Mouse (Mus musculus) midbrain, postnatal 0 days (tissue): ENCODE measurements at regions not wholly inside any gene's neighbourhood (a gene's known extent, or its start where the extent isn't known, plus 50 kb on each side); places are given as distances from the start of the nearest gene placed in this dataset.

Experiments used
- ATAC-seq: fragments of 200-750 bp; cut with Nextera tagmentation; 2 replicates; pipeline ENCODE4 v1.8.0; 2017; ENCODE audit warnings: moderate number of reproducible peaks, mild to moderate bottlenecking, moderate TSS enrichment, moderate library complexity; ENCODE audit not compliant: low FRiP score
- DNase-seq: peaks from one replicate; pipeline ENCODE4 v3.0.0-alpha.2; 2015; ENCODE audit warnings: low spot score
- H3K27ac ChIP-seq: fragments of 300-500 bp; sonication (generic); 2 replicates; pipeline ENCODE4 v1.5.1; 2014; ENCODE audit warnings: low read depth, mild to moderate bottlenecking, low read length, mixed read lengths
- H3K27me3 ChIP-seq: fragments of 300-500 bp; sonication (generic); 2 replicates; pipeline ENCODE4 v1.6.1; 2014; ENCODE audit warnings: low read length, control low read depth, mixed read lengths; ENCODE audit not compliant: insufficient read depth
- H3K36me3 ChIP-seq: fragments of 300-500 bp; sonication (generic); 2 replicates; pipeline ENCODE4 v1.6.1; 2014; ENCODE audit warnings: low read length, control low read depth, mixed read lengths; ENCODE audit not compliant: insufficient read depth
- H3K4me1 ChIP-seq: fragments of 300-500 bp; sonication (generic); 2 replicates; pipeline ENCODE4 v1.6.1; 2014; ENCODE audit warnings: mild to moderate bottlenecking, control low read depth, antibody characterized with exemption, low read length, mixed read lengths; ENCODE audit not compliant: insufficient read depth
- H3K4me2 ChIP-seq: fragments of 300-500 bp; sonication (generic); 2 replicates; pipeline ENCODE4 v1.6.1; 2014; ENCODE audit warnings: low read depth, mild to moderate bottlenecking, low read length, mixed read lengths; ENCODE audit not compliant: poor library complexity, severe bottlenecking
- H3K4me3 ChIP-seq: fragments of 300-500 bp; sonication (generic); 2 replicates; pipeline ENCODE4 v1.5.1; 2014; ENCODE audit warnings: low read depth, mild to moderate bottlenecking, low read length, moderate library complexity
- H3K9ac ChIP-seq: fragments of 300-500 bp; sonication (generic); replicated peaks from 2 replicates; pipeline ENCODE4 v1.6.1; 2014; ENCODE audit warnings: mild to moderate bottlenecking, low read length, moderate library complexity, mixed read lengths; ENCODE audit not compliant: poor library complexity, severe bottlenecking
- H3K9me3 ChIP-seq: fragments of 300-500 bp; sonication (generic); 2 replicates; pipeline ENCODE4 v1.6.1; 2016; ENCODE audit warnings: low read length, control low read depth
- CTCF ChIP-seq: IDR thresholded peaks from 2 replicates; pipeline ENCODE4 v1.5.1; 2016; ENCODE audit warnings: antibody characterized with exemption, mild to moderate bottlenecking
- WGBS: fragments of 180-500 bp; shearing (Covaris S2); extraction: QIAGEN DNeasy Blood & Tissue Kit; methylation state at CpG from one replicate; pipeline ENCODE4 v1.1.7; 2014; 5-methylcytosine and 5-hydroxymethylcytosine counted together

GRCm38 (mm10) chr5:81969685-81970524 lies 950.0 kb downstream of the Adgrl3 start:
- Histone ChIP-seq H3K27ac (no peak overlapping the region), H3K9ac (no peak overlapping the region), H3K4me3 (peak overlapping the region; percentile 13; the same call in 1 of the 2 replicates), H3K9me3 (no peaks in the 10 kb centered on the region), H3K36me3 (no peaks in the 10 kb centered on the region), H3K4me1 (no peaks in the 10 kb centered on the region), H3K27me3 (no peaks in the 10 kb centered on the region), H3K4me2 (peak overlapping the region; percentile 25)
- TF ChIP-seq CTCF: no peak
- DNase-seq (no peak), ATAC-seq (0 out of 2 replicates have a peak, but pooled peaks have one; percentile 34)
- 41% methylated on average over 24 of the region's 24 CpGs for WGBS

DNA sequence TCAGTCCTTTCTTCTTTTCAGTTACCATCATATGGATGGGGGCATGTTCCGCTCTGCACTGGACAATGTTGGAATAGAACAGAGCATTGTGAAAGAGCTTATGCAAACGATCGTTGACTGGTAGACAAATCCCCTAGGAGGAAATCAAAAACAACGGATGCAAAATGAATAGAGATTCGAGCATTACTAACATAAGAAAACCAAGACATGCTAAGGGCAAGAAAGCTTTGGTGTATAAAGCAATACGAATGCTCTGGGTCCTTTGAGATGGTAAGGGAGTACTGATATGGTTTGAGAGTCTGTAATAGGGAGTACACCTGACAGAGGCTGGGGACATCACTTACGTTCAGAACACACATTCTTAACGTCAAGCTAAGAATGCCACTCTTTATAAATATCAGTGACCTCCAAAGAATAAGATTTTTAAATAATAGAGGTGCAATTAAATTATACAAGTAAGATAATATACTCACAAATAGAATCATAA lies 950.6 kb downstream of the Adgrl3 start:
- 37% methylated on average over 8 of the region's 8 CpGs for WGBS
- Histone ChIP-seq H3K4me1 (no peaks in the 10 kb centered on the region), H3K4me2 (peak overlapping the region; percentile 25), H3K27ac (no peak overlapping the region), H3K4me3 (peak overlapping the region; percentile 13; the same call in 1 of the 2 replicates), H3K36me3 (no peaks in the 10 kb centered on the region), H3K9me3 (no peaks in the 10 kb centered on the region), H3K9ac (no peak overlapping the region), H3K27me3 (no peaks in the 10 kb centered on the region)
- ATAC-seq (0 out of 2 replicates have a peak, but pooled peaks have one; percentile 38), DNase-seq (no peak)
- no peak for TF ChIP-seq CTCF

GRCm38 (mm10) chr5:81976515-81976914 lies 956.6 kb downstream of the Adgrl3 start:
- no peaks in the 10 kb centered on the region for H3K36me3 ChIP-seq
- H3K9ac ChIP-seq: no peak overlapping the region
- no peaks in the 10 kb centered on the region for H3K4me1 ChIP-seq
- no peak for TF ChIP-seq CTCF
- no peak for ATAC-seq
- no peak for DNase-seq
- H3K4me2 ChIP-seq: no peak overlapping the region
- H3K4me3 ChIP-seq: no peak overlapping the region
- no peaks in the 10 kb centered on the region for H3K9me3 ChIP-seq
- WGBS: 95% methylated on average over 3 of the region's 3 CpGs
- no peaks in the 10 kb centered on the region for H3K27me3 ChIP-seq
- H3K27ac ChIP-seq: no peak overlapping the region

GRCm38 (mm10) chr5:81983351-81983750 lies 963.4 kb downstream of the Adgrl3 start:
- H3K27me3 ChIP-seq: no peaks in the 10 kb centered on the region
- WGBS: 79% methylated on average over 4 of the region's 4 CpGs
- ATAC-seq (no peak), DNase-seq (no peak)
- no peaks in the 10 kb centered on the region for H3K36me3 ChIP-seq
- H3K4me3 ChIP-seq: no peak overlapping the region
- no peak overlapping the region for H3K4me2 ChIP-seq
- no peak overlapping the region for H3K27ac ChIP-seq
- H3K4me1 ChIP-seq: no peaks in the 10 kb centered on the region
- H3K9ac ChIP-seq: no peak overlapping the region
- H3K9me3 ChIP-seq: no peaks in the 10 kb centered on the region
- TF ChIP-seq CTCF: no peak

DNA sequence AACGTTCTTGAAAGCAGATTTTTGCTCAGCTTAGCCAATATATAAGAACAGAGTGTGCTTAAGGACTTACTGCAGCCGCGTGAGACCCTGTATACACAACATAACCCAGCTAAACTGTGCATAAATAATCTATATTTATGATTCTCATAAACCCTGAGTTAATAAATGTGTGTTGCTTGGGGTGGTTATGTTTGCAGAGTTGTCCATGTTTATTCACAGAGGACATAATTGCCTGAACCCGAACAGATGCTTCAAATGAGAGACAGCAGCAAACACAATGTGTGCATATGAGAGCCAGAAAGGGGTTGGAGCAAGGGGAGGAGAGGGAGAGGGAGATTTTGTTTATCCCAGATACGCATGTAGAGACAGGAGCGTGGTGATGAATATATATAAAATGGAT lies 968.1 kb downstream of the Adgrl3 start:
- ATAC-seq (no peak), DNase-seq (no peak)
- H3K4me1 ChIP-seq: no peaks in the 10 kb centered on the region
- H3K36me3 ChIP-seq: no peaks in the 10 kb centered on the region
- H3K9me3 ChIP-seq: no peaks in the 10 kb centered on the region
- no peak overlapping the region for H3K4me2 ChIP-seq
- no peak for TF ChIP-seq CTCF
- WGBS: 80% methylated on average over 6 of the region's 6 CpGs
- no peak overlapping the region for H3K9ac ChIP-seq
- no peak overlapping the region for H3K27ac ChIP-seq
- H3K27me3 ChIP-seq: no peaks in the 10 kb centered on the region
- no peak overlapping the region for H3K4me3 ChIP-seq

- no peaks in the 10 kb centered on the region for H3K27me3 ChIP-seq
- DNase-seq (no peak), ATAC-seq (no peak)
- 94% methylated on average over 2 of the region's 2 CpGs for WGBS
- H3K27ac ChIP-seq: no peak overlapping the region
- no peak overlapping the region for H3K4me3 ChIP-seq
- no peak overlapping the region for H3K9ac ChIP-seq
- TF ChIP-seq CTCF: no peak
- no peaks in the 10 kb centered on the region for H3K4me1 ChIP-seq
- no peaks in the 10 kb centered on the region for H3K36me3 ChIP-seq
- no peak overlapping the region for H3K4me2 ChIP-seq
- H3K9me3 ChIP-seq: no peaks in the 10 kb centered on the region
Observed at GRCm38 (mm10) chr5:82007955-82008354, 988.0 kb downstream of the Adgrl3 start.
